Mouse (Mus musculus) forebrain, postnatal 0 days (tissue): ENCODE results near the gene Gm36210. TPM values are rescaled to one million over a fixed set of nuclear protein-coding genes. Genes with fewer than 3 reads are reported as not detected.

Experiments
- ATAC-seq: fragments of 200-750 bp; cut with Nextera tagmentation; 2 replicates; pipeline ENCODE4 v1.8.0; 2017; ENCODE audit warnings: mild to moderate bottlenecking, moderate library complexity
- DNase-seq: peaks from one replicate; pipeline ENCODE4 v3.0.0-alpha.2; 2015
- H3K27ac ChIP-seq: fragments of 300-500 bp; sonication (generic); 2 replicates; pipeline ENCODE4 v1.5.1; 2014; ENCODE audit warnings: low read depth, mild to moderate bottlenecking, antibody characterized with exemption, low read length, moderate library complexity, mixed read lengths
- H3K27me3 ChIP-seq: fragments of 300-500 bp; sonication (generic); 2 replicates; pipeline ENCODE4 v1.6.1; 2014; ENCODE audit warnings: mild to moderate bottlenecking, low read length, mixed read lengths; ENCODE audit not compliant: insufficient read depth
- H3K36me3 ChIP-seq: fragments of 300-500 bp; sonication (generic); 2 replicates; pipeline ENCODE4 v1.6.1; 2014; ENCODE audit warnings: mild to moderate bottlenecking, moderate library complexity; ENCODE audit not compliant: insufficient read depth
- H3K4me1 ChIP-seq: fragments of 300-500 bp; sonication (generic); 2 replicates; pipeline ENCODE4 v1.6.1; 2014; ENCODE audit warnings: antibody characterized with exemption; ENCODE audit not compliant: insufficient read depth
- H3K4me2 ChIP-seq: fragments of 300-500 bp; sonication (generic); 2 replicates; pipeline ENCODE4 v1.6.1; 2014; ENCODE audit warnings: low read depth, mild to moderate bottlenecking, moderate library complexity
- H3K4me3 ChIP-seq: fragments of 300-500 bp; sonication (generic); 2 replicates; pipeline ENCODE4 v1.5.1; 2014; ENCODE audit warnings: low read depth, low read length, mixed read lengths
- H3K9ac ChIP-seq: fragments of 300-500 bp; sonication (generic); 2 replicates; pipeline ENCODE4 v1.6.1; 2014; ENCODE audit warnings: mild to moderate bottlenecking
- H3K9me3 ChIP-seq: fragments of 300-500 bp; sonication (generic); 2 replicates; pipeline ENCODE4 v1.6.1; 2016; ENCODE audit warnings: low read length
- CTCF ChIP-seq: sonication (generic); IDR thresholded peaks from 2 replicates; pipeline ENCODE4 v1.5.1; 2016; ENCODE audit warnings: antibody characterized with exemption, control low read depth, low read depth
- WGBS: fragments of 180-500 bp; shearing (Covaris S2); extraction: QIAGEN DNeasy Blood & Tissue Kit; methylation state at CpG from one replicate; pipeline ENCODE4 v1.1.7; 2014; 5-methylcytosine and 5-hydroxymethylcytosine counted together
- polyA plus RNA-seq: library from polyadenylated mRNA; unstranded; fragments of >200 nt; fragmentation: Nextera tagmentation; extraction: Ambion mirVana; gene quantifications from 2 replicates; pipeline ENCODE4 v1.2.1, GENCODE M21; 2015
- total RNA-seq: library from RNA; depleted of rRNA; stranded (reverse); fragments of >200 nt; gene quantifications from 2 replicates; pipeline ENCODE4 v1.2.3, GENCODE M21; 2014; rRNA removed

The Gm36210 gene
- total and polyA plus RNA-seq, 2 experiments from 2014 or later = 0.47 to 0.48 TPM

DNA sequence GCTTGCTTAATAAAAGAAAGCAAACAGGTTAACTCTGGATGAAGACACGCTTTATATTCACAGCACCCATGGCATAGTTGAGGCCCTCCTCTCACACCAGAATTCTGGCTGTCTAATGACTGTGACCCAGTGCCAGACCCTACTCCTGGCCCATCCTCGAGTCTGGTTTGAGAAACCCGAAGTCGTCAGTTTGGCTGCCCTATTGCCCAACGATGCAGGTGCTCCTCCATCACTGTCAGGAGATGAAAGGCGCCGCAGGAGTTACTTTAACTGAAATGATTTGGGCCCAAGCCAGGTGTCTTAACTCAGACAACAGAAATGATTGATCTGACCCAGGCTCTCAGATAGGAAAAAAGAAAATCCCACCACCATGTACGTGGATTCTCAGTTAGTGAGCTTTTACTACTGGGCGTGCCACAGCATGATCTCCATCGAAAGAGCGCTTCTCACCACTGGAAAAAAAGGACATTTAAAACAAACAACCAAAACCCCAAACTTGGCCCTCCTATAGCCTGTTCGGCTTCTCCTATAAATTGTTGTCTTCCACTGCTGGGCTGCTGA, 46.8 kb downstream of the Gm36210 start:
- no peak for ATAC-seq
- no peak for DNase-seq
- Histone ChIP-seq H3K9ac (no peak overlapping the region), H3K27ac (no peak overlapping the region), H3K4me3 (no peak overlapping the region), H3K36me3 (no peaks in the 10 kb centered on the region), H3K4me1 (no peaks in the 10 kb centered on the region), H3K27me3 (no peaks in the 10 kb centered on the region), H3K4me2 (no peak overlapping the region), H3K9me3 (no peaks in the 10 kb centered on the region)
- 78% methylated on average over 12 of the region's 12 CpGs for WGBS
- no peak for TF ChIP-seq CTCF

DNA sequence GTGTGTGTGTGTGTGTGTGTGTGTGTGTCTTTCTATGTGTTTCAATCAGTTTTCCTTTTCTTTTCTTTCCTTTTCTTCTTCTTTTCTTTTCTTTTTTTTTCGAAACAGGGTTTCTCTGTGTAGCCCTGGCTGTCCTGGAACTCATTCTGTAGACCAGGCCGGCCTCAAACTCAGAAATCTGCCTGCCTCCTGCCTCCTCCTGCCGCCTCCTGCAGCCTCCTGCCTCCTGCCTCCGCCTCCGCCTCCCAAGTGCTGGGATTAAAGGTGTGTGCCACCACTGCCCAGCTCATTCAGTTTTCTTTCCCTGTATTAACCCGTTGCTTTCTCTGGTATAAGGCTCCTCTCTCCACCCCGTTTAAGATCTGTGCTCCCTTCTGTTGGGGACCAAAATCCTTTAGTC, 49.0 kb downstream of the Gm36210 start:
- Histone ChIP-seq H3K36me3 (no peaks in the 10 kb centered on the region), H3K27me3 (no peaks in the 10 kb centered on the region), H3K9ac (no peak overlapping the region), H3K4me1 (no peaks in the 10 kb centered on the region), H3K9me3 (no peaks in the 10 kb centered on the region), H3K27ac (no peak overlapping the region), H3K4me3 (no peak overlapping the region), H3K4me2 (no peak overlapping the region)
- 57% methylated on average over 7 of the region's 7 CpGs for WGBS
- TF ChIP-seq CTCF = no peak
- no peak for ATAC-seq
- DNase-seq = no peak

DNA sequence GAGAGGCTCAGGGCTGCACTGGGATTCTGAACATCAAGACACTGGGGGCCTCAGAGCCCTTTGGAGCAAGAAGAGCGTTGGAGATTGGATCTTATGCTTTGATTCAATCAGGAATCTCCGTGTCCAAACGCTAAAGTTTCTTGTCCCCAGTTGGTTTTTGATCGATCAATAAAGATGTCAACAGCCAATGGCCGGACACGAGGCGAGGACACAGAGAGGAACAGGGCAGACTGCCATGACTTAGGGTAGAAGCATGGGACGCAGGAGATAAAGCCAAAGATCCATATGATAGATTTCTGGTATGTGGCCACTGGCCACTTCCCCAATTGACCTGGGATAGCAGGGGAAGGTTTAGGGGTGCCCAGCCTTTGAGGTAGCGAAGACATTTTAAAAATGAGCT, 49.8 kb downstream of the Gm36210 start:
- TF ChIP-seq CTCF = no peak
- no peak overlapping the region for H3K27ac ChIP-seq
- H3K9me3 ChIP-seq = no peaks in the 10 kb centered on the region
- no peak overlapping the region for H3K4me3 ChIP-seq
- DNase-seq (no peak), ATAC-seq (no peak)
- no peaks in the 10 kb centered on the region for H3K36me3 ChIP-seq
- no peak overlapping the region for H3K4me2 ChIP-seq
- H3K9ac ChIP-seq = no peak overlapping the region
- H3K27me3 ChIP-seq = no peaks in the 10 kb centered on the region
- H3K4me1 ChIP-seq = no peaks in the 10 kb centered on the region
- 83% methylated on average over 9 of the region's 9 CpGs for WGBS

DNA sequence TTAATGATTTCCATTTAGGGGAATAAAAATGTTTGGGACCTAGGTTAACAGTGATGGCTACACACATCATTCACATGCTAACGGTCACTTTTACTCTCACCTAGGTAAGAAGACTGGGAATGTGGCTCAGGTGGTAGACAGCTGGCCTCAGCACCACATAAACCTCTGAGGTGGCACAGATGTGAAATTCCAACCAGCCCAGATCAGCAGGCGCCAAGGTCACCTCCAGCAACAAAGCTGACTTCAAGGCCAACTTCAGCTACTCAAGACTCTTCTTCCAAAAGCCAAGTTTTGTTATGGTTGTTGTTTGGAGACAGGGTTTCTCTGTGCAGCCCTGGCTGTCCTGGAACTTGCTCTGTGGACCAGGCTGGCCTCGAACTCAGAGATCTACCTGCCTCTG, 52.7 kb downstream of the Gm36210 start:
- ATAC-seq (no peak), DNase-seq (no peak)
- TF ChIP-seq CTCF = no peak
- Histone ChIP-seq H3K4me2 (no peak overlapping the region), H3K27ac (no peak overlapping the region), H3K4me3 (no peak overlapping the region), H3K36me3 (no peaks in the 10 kb centered on the region), H3K9ac (no peak overlapping the region), H3K4me1 (no peaks in the 10 kb centered on the region), H3K27me3 (no peaks in the 10 kb centered on the region), H3K9me3 (no peaks in the 10 kb centered on the region)
- WGBS = 83% methylated on average over 3 of the region's 3 CpGs

DNA sequence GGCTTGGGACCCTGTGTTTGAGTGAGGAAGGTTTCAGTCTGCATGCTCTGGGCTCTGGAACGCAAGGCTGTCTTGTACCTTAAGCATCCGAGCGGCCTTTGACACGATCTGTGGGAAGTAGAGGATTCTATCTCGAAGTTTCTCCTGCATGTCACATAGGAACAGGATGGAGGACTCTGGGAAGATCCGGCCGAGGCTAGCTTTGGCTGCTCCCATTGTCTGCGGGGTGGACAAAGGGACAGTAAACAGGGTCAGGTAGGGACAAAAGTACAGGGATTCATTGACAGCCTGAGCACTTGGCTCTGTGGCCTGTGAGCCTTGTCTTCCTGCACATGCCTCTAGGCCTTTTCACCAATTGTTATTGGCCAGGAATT, 55.0 kb downstream of the Gm36210 start:
- DNase-seq (no peak), ATAC-seq (no peak)
- Histone ChIP-seq H3K27ac (no peak overlapping the region), H3K27me3 (no peaks in the 10 kb centered on the region), H3K36me3 (no peaks in the 10 kb centered on the region), H3K9ac (no peak overlapping the region), H3K9me3 (no peaks in the 10 kb centered on the region), H3K4me2 (no peak overlapping the region), H3K4me3 (no peak overlapping the region), H3K4me1 (no peaks in the 10 kb centered on the region)
- 71% methylated on average over 8 of the region's 8 CpGs for WGBS
- TF ChIP-seq CTCF = no peak

DNA sequence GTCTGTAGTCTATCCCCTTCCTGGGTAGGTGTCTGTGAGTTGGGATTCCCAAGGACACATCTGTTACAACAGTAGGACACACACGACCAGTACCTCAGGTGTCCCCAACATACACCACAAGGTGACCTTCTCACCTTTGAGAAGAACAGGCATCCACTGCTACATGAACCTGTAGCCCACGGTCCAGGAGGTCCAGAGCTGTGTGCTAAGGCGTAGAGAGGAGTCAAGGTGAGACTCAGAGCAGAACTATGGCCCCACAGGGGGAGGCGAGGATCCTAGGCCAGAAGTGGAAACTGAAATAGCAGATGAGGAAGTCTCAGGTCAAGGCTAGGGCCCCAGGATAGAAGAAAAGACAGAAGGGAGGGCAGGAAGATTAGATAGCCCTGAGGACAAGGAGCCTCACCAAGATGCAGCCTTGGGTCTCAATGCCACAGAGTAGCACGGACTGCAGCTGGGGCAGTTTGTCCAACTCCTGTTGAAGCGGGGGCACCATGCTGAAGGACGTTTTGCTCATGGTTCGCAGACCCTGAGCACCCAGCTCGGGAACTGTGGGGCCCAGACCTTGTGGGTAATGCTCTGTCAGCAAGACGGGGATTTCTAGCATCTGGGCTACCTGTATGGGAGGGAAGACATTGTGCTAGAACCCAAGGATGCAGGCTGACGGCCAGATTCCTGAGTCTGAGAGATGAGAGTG, 55.5 kb downstream of the Gm36210 start:
- H3K4me2 ChIP-seq = no peak overlapping the region
- H3K27ac ChIP-seq = no peak overlapping the region
- WGBS = 83% methylated on average over 11 of the region's 11 CpGs
- no peaks in the 10 kb centered on the region for H3K4me1 ChIP-seq
- no peak overlapping the region for H3K9ac ChIP-seq
- no peaks in the 10 kb centered on the region for H3K9me3 ChIP-seq
- H3K4me3 ChIP-seq = no peak overlapping the region
- ATAC-seq (no peak), DNase-seq (no peak)
- H3K27me3 ChIP-seq = no peaks in the 10 kb centered on the region
- H3K36me3 ChIP-seq = no peaks in the 10 kb centered on the region
- TF ChIP-seq CTCF = no peak

DNA sequence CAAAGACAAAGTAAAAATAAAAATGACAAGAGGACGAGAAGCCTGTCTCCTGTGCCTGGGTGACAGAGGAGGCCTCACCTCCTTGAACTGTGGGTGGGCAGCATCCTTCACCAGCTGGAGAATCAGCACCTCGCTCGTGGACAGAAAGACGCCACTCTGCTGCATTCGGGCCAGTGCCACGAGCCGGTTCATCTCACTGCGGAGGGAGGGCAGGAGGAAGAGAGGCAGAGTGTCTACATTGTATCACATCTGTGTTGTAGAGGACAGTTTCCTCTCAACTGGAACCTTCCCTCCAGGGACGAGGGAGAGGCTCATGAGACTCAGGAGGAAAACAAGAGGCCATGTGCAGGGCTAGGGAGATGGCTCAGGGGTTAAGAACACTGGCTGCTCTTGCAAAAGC, 56.9 kb downstream of the Gm36210 start:
- H3K27me3 ChIP-seq = no peaks in the 10 kb centered on the region
- H3K4me2 ChIP-seq = no peak overlapping the region
- no peak for TF ChIP-seq CTCF
- H3K36me3 ChIP-seq = no peaks in the 10 kb centered on the region
- H3K27ac ChIP-seq = no peak overlapping the region
- no peak overlapping the region for H3K9ac ChIP-seq
- H3K4me1 ChIP-seq = no peaks in the 10 kb centered on the region
- no peaks in the 10 kb centered on the region for H3K9me3 ChIP-seq
- 61% methylated on average over 9 of the region's 9 CpGs for WGBS
- DNase-seq (no peak), ATAC-seq (no peak)
- no peak overlapping the region for H3K4me3 ChIP-seq

Other genes with a start within 250 kb of the Gm36210 start
Only the 30 nearest of the 34 such genes appear.
- 188 and 205 TPM in 2 replicates for gene Brsk1, start 215.9 kb downstream of the Gm36210 start, total RNA-seq
- 4.6 and 6.2 TPM in 2 replicates for gene Brsk1, start 215.9 kb downstream of the Gm36210 start, polyA plus RNA-seq
- gene Tmem150b, start 181.3 kb downstream of the Gm36210 start, total RNA-seq = not detected in 2 replicates
- 0.18 TPM in 1 of 2 replicates, not detected in the other for gene Tmem150b, start 181.3 kb downstream of the Gm36210 start, polyA plus RNA-seq
- 36.8 and 59.1 TPM in 2 replicates for gene Kmt5c, start 166.4 kb downstream of the Gm36210 start, total RNA-seq
- 32.3 and 35.1 TPM in 2 replicates for gene Kmt5c, start 166.4 kb downstream of the Gm36210 start, polyA plus RNA-seq
- 3.8 and 4.8 TPM in 2 replicates for gene Cox6b2, start 153.4 kb downstream of the Gm36210 start, total RNA-seq
- gene Cox6b2, start 153.4 kb downstream of the Gm36210 start, polyA plus RNA-seq = 19.8 and 23.3 TPM in 2 replicates
- gene Fam71e2, start 135.2 kb downstream of the Gm36210 start, total RNA-seq = not detected in 2 replicates
- not detected in 2 replicates for gene Fam71e2, start 135.2 kb downstream of the Gm36210 start, polyA plus RNA-seq
- 1.2 and 2.6 TPM in 2 replicates for gene Il11, start 123.7 kb downstream of the Gm36210 start, total RNA-seq
- 1.2 and 2.1 TPM in 2 replicates for gene Il11, start 123.7 kb downstream of the Gm36210 start, polyA plus RNA-seq
- not detected in 2 replicates for gene Tmem190, start 123.6 kb downstream of the Gm36210 start, total RNA-seq
- gene Tmem190, start 123.6 kb downstream of the Gm36210 start, polyA plus RNA-seq = not detected in 2 replicates
- gene Tmem238, start 116.9 kb downstream of the Gm36210 start, total RNA-seq = 7.3 and 10.1 TPM in 2 replicates
- 13.3 and 15.0 TPM in 2 replicates for gene Tmem238, start 116.9 kb downstream of the Gm36210 start, polyA plus RNA-seq
- 161 and 191 TPM in 2 replicates for gene Rpl28, start 113.6 kb downstream of the Gm36210 start, total RNA-seq
- gene Rpl28, start 113.6 kb downstream of the Gm36210 start, polyA plus RNA-seq = 313 and 332 TPM in 2 replicates
- 300 and 347 TPM in 2 replicates for gene Ube2s, start 93.9 kb downstream of the Gm36210 start, total RNA-seq
- 232 and 259 TPM in 2 replicates for gene Ube2s, start 93.9 kb downstream of the Gm36210 start, polyA plus RNA-seq
- gene Shisa7, start 61.8 kb downstream of the Gm36210 start, total RNA-seq = 52.4 and 66.6 TPM in 2 replicates
- gene Shisa7, start 61.8 kb downstream of the Gm36210 start, polyA plus RNA-seq = 6.8 and 9.4 TPM in 2 replicates
- gene Isoc2b, start 36.3 kb downstream of the Gm36210 start, total RNA-seq = 2.5 and 6.6 TPM in 2 replicates
- gene Isoc2b, start 36.3 kb downstream of the Gm36210 start, polyA plus RNA-seq = 3.5 and 3.7 TPM in 2 replicates
- gene Isoc2a, start 29.4 kb downstream of the Gm36210 start, total RNA-seq = 4.8 and 4.9 TPM in 2 replicates
- gene Isoc2a, start 29.4 kb downstream of the Gm36210 start, polyA plus RNA-seq = 0.26 and 0.39 TPM in 2 replicates
- gene Zfp628, start 8.7 kb upstream of the Gm36210 start, total RNA-seq = 5.4 and 9.2 TPM in 2 replicates
- gene Zfp628, start 8.7 kb upstream of the Gm36210 start, polyA plus RNA-seq = 5.8 and 6.0 TPM in 2 replicates
- gene Nat14, start 15.5 kb upstream of the Gm36210 start, total RNA-seq = 45.5 and 69.9 TPM in 2 replicates
- gene Nat14, start 15.5 kb upstream of the Gm36210 start, polyA plus RNA-seq = 20.5 and 54.3 TPM in 2 replicates
- 0.54 and 1.7 TPM in 2 replicates for gene Ssc5d, start 19.3 kb upstream of the Gm36210 start, total RNA-seq
- gene Ssc5d, start 19.3 kb upstream of the Gm36210 start, polyA plus RNA-seq = 0.51 and 0.63 TPM in 2 replicates
- not detected in 2 replicates for gene Sbk2, start 57.9 kb upstream of the Gm36210 start, total RNA-seq
- not detected in 2 replicates for gene Sbk2, start 57.9 kb upstream of the Gm36210 start, polyA plus RNA-seq
- gene Sbk3, start 64.7 kb upstream of the Gm36210 start, total RNA-seq = 0.23 and 0.76 TPM in 2 replicates
- gene Sbk3, start 64.7 kb upstream of the Gm36210 start, polyA plus RNA-seq = 0.39 and 0.76 TPM in 2 replicates
- gene Zfp579, start 89.6 kb upstream of the Gm36210 start, total RNA-seq = 34.6 and 34.7 TPM in 2 replicates
- 36.7 and 42.6 TPM in 2 replicates for gene Zfp579, start 89.6 kb upstream of the Gm36210 start, polyA plus RNA-seq
- 4.6 and 6.4 TPM in 2 replicates for gene Zfp524, start 107.9 kb upstream of the Gm36210 start, total RNA-seq
- 5.0 and 5.3 TPM in 2 replicates for gene Zfp524, start 107.9 kb upstream of the Gm36210 start, polyA plus RNA-seq
- 30.0 and 33.9 TPM in 2 replicates for gene Fiz1, start 108.2 kb upstream of the Gm36210 start, total RNA-seq
- 26.9 and 28.6 TPM in 2 replicates for gene Fiz1, start 108.2 kb upstream of the Gm36210 start, polyA plus RNA-seq
- gene Gm44973, start 109.0 kb upstream of the Gm36210 start, total RNA-seq = not detected in 2 replicates
- 3.1 TPM in 2 replicates for gene Gm44973, start 109.0 kb upstream of the Gm36210 start, polyA plus RNA-seq
- gene Zfp865, start 113.9 kb upstream of the Gm36210 start, total RNA-seq = 27.3 and 33.3 TPM in 2 replicates
- 5.6 and 5.8 TPM in 2 replicates for gene Zfp865, start 113.9 kb upstream of the Gm36210 start, polyA plus RNA-seq
- gene Ccdc106, start 114.0 kb upstream of the Gm36210 start, total RNA-seq = 70.7 and 104 TPM in 2 replicates
- gene Ccdc106, start 114.0 kb upstream of the Gm36210 start, polyA plus RNA-seq = 69.7 and 79.8 TPM in 2 replicates
- gene 4632433K11Rik, start 127.6 kb upstream of the Gm36210 start, total RNA-seq = 0.24 TPM in 1 of 2 replicates, not detected in the other
- not detected in 2 replicates for gene 4632433K11Rik, start 127.6 kb upstream of the Gm36210 start, polyA plus RNA-seq
- 5.2 and 5.6 TPM in 2 replicates for gene Zfp784, start 131.9 kb upstream of the Gm36210 start, total RNA-seq
- 4.1 and 5.0 TPM in 2 replicates for gene Zfp784, start 131.9 kb upstream of the Gm36210 start, polyA plus RNA-seq
- gene Zfp580, start 145.0 kb upstream of the Gm36210 start, total RNA-seq = 26.2 and 42.1 TPM in 2 replicates
- 132 and 135 TPM in 2 replicates for gene Zfp580, start 145.0 kb upstream of the Gm36210 start, polyA plus RNA-seq
- 179 and 184 TPM in 2 replicates for gene U2af2, start 155.6 kb upstream of the Gm36210 start, total RNA-seq
- 92.7 and 101 TPM in 2 replicates for gene U2af2, start 155.6 kb upstream of the Gm36210 start, polyA plus RNA-seq
- gene Epn1, start 173.7 kb upstream of the Gm36210 start, total RNA-seq = 341 and 347 TPM in 2 replicates
- 126 and 127 TPM in 2 replicates for gene Epn1, start 173.7 kb upstream of the Gm36210 start, polyA plus RNA-seq
- gene Rfpl4, start 210.4 kb upstream of the Gm36210 start, total RNA-seq = not detected in 2 replicates
- gene Rfpl4, start 210.4 kb upstream of the Gm36210 start, polyA plus RNA-seq = not detected in 2 replicates